Mouse (Mus musculus): ENCODE results near the gene Zswim3.
"Not testable (repeated sequence)": the region's sequence is repeated elsewhere in the genome, so short reads cannot be mapped to it uniquely, and the experiment has no call there.

The Zswim3 gene

DNA sequence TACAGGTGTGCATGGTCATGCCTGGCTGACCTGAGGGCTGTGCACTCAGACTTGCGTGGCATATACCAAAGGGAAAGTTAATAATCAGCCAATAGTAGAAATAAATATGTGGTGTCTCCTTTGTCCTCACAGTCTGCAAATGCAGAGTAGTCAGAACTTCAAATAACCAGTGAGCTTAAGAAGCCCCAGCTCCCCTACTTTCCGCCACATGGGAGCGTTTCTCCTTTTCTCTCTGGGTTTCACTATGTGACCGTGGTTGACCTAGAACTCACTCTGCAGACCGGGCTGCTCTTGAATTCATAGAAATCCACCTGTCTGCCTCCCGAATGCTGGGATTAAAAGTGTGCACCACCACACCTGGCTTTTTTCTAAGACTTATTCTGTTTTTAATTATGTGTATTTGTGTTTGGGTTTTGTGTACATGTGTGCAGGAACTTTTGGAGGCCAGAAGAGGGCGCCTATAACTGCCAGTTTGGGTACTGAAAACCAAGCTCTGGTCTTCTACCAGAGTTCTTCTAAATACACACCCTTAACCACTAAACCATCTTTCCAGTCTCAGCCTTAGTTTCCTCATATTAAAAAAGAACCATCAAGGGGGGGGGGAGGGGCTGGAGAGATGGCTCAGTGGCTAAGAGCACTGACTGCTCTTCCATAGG lies 20.8 kb upstream of the Zswim3 start:
- no peak for DNase-seq

- DNase-seq: no peak
Observed at GRCm38 (mm10) chr2:164784869-164785420, 20.0 kb upstream of the Zswim3 start.

GRCm38 (mm10) chr2:164785481-164786387 lies 19.2 kb upstream of the Zswim3 start, which contains the start of gene Snx21:
TSS of gene Snx21 (plus strand) at chr2:164785823.
- DNase-seq: peak; percentile 93 to 95

- no peak for DNase-seq
Observed at GRCm38 (mm10) chr2:164786388-164786885, 18.5 kb upstream of the Zswim3 start.

DNA sequence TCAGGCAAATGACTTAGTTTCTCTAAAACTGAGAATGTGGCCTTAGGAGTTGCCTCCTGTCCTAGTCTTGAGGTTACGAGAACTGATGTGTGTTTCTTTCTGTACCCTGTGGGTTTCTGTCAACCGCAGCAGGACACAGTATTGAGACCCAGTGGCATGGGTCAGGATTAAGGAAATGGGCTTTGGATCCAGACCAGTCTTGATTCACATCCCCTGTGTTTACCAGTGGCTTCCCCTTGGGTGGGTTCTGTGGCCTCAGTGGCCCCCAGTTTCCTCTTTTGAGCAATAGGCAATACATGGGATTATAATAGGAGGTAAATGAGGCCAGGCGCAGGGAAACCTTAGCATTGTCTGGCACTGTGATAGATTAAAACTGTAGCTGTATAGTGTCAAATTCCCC lies 17.9 kb upstream of the Zswim3 start:
- DNase-seq: no peak

DNA sequence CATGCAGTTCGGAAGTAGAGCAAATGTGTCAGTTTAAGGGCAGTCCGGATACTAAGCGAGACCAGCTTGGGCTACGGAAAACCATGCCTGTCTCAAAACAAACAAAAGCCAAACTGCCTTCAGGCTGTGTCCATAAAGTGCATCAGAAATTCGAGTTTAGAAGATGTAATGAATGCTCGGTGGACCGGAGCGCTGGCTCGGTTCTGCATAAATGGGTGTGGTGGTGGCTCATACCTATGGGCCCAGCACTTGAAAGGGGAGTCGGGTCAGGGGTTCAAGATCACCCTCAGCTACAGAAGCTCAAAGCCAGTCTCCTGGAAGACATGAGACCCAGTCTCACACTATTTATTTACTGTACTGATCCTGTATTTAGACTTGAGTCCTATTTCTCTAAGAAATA lies 17.1 kb upstream of the Zswim3 start:
- DNase-seq: no peak

DNA sequence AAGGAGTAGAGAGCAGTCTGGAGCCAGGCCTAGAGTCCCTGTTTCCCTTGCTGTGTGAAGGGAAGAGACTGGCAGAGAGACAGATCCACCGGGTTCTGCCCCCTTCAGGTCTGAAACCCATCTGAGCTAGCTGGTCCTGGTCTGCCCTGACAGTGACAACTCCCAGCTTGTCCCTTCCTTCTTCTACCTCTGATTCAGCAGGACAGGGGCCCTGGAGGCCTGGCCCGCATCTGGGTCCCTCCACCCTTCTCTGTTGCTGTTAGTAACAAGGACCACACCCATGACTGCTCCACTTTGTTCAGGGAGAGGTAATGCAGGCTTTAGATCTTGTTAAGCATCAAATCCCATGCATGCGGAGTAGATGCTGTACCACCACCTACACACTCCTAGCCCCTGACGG lies 16.5 kb upstream of the Zswim3 start:
- DNase-seq: no peak

DNA sequence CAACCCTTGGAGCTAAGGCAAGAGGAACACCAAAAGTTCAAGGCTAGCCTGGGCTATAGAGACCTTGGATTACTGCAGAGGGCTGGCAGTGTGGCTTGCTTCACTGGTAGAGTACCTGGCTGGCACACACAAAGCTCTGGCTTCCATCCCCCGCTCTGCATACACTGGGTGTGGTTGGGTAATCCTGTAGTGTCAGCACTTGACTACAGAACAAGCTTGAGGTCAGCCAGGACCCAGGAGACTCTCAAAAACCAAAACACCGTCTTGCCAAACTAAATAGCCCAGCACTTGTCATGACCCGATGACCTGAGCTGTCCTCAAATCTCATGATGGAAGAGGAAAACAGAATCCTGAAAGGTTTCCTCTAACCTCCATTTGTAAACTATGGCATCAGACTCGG lies 14.4 kb upstream of the Zswim3 start:
- DNase-seq: no peak

- no peak for DNase-seq
Observed at GRCm38 (mm10) chr2:164791841-164792261, 13.0 kb upstream of the Zswim3 start.

DNA sequence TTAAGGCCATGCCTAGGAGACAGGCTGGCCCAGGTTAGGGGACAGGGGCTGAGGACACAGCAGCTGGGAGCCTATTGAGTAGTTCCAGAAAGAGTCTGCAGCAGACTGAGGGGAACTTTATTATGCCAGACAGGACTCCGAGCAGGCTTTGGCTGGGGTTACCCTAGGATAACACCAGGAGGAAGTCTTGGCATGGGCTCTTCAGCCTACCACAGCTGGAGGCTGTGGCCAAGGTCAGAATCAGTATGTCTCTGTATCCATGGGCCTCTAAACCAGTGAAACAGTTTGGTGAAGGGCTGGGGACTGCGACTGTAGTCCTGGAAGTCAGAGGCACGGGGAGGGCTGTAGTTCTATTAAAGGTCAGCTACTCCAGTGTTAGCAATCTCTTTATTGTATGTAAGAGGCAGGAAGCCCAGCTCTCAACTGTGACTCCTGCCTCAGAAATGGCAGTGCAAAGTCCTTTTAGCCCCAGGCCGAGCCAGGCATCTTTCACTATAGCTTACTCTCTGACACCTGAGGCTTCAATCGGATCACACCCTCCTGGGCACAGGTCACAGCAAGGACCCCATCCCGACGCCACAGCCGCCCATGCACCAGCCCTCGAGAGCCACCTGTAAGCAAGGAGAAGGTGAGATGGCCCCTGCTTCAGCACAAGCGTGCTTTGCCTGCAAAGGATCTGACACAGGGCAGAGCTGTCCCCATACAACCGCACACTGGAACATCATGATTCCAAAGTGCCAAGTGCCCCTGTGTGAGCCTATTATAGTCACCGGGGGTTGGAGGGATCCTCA lies 12.3 kb upstream of the Zswim3 start:
- DNase-seq: no peak

- peak in 1 of 2 experiments; percentile 73 for DNase-seq
Observed at GRCm38 (mm10) chr2:164793236-164793635, 11.7 kb upstream of the Zswim3 start.

DNA sequence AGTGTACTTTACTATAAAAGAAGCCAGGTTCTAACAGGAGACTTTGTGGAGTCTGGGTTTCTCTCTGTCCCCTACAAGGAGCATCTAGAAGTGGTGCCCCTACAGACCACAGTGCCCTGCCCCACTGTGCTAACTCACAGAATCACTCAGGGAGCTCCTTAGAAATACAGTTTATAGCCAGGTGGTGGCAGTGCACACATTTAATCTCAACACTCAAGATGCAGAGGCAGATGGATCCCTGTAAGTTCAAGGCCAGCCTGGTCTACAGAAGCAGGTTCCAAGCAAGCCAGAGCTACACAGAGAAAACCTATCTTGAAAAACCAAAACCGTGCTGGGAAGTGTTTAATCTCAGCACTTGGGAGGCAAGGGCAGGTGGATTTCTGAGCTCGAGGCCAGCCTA lies 11.1 kb upstream of the Zswim3 start:
- no peak for DNase-seq

DNA sequence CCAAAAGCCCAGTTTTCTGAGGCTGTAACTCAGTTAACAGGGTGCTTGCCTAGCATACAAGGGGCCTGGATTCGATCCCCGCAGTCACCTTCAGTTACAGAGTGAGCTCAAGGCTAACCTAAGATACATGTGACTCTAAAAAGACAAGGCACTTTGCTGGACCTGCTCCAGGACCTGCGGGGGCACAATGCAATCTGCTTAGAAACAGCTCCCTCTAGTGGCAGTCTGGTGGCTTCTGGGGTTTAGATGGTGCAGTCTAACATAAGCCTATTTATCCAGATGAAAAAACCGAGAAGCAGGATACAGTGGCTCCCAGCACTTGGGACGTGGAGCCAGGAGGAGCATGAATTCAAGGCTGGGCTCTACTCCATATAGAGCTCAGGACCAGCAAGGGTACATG lies 10.6 kb upstream of the Zswim3 start:
- DNase-seq: peak; percentile 85 to 89

- DNase-seq: no peak
Observed at GRCm38 (mm10) chr2:164795868-164796267, 9.0 kb upstream of the Zswim3 start.

DNA sequence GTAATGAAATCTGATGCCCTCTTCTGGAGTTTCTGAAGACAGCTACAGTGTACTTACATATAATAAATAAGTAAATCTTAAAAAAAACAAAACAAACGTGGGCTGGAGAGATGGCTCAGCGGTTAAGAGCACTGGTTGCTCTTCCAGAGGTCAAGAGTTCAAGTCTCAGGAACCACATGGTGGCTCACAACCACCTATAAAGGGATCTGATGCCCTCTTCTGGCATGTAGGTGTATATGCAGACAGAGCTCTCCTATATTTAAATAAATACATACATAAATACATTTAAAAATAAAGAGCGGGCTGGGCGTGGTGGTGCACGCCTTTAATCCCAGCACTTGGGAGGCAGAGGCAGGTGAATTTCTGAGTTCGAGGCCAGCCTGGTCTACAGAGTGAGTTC lies 6.3 kb upstream of the Zswim3 start:
- DNase-seq: not testable (repeated sequence)

- DNase-seq: no peak
Observed at GRCm38 (mm10) chr2:164800252-164801004, 4.5 kb upstream of the Zswim3 start.

- no peak for DNase-seq
Observed at GRCm38 (mm10) chr2:164803201-164803920, 1.5 kb upstream of the Zswim3 start.

- DNase-seq: no peak
Observed at GRCm38 (mm10) chr2:164803921-164804313, 981 bp upstream of the Zswim3 start.

- no peak for DNase-seq
Observed at GRCm38 (mm10) chr2:164805332-164805718, 427 bp downstream of the Zswim3 start.

DNA sequence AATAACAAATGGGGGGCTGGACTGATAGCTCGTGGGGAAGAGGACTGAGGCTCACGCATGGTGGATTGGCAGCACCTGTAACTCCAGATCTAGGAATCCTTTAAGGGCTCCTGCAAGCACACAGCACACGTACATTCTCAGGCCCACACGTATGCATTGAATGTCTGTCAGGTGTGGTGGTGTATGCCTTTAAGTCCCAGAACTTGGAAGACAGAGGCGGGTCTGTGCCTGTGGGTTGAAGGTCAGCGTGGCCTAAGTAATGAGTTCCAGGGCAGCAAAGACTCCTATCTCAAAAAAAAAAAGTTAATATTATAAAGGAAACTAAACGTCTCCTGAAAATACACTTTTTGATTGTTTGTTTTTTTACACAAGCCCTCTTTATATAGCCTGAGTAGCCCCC lies 1.7 kb downstream of the Zswim3 start:
- no peak for DNase-seq

- no peak for DNase-seq
Observed at GRCm38 (mm10) chr2:164813557-164813956, 8.7 kb downstream of the Zswim3 start.
